Mouse (Mus musculus): ENCODE results near the gene Mmp19.
"Not testable (repeated sequence)": the region's sequence is repeated elsewhere in the genome, so short reads cannot be mapped to it uniquely, and the experiment has no call there.

Mmp19 gene

GRCm38 (mm10) chr10:128798676-128799075 is 8.0 kb downstream of the Mmp19 start:
- no peak for DNase-seq (ENCODE audit: extremely low read depth, low read depth, low spot score)

GRCm38 (mm10) chr10:128801981-128802495 is 11.3 kb downstream of the Mmp19 start:
- no peak for DNase-seq (ENCODE audit: extremely low read depth, low read depth, low spot score)

GRCm38 (mm10) chr10:128802956-128803355 is 12.2 kb downstream of the Mmp19 start:
- DNase-seq (ENCODE audit: extremely low read depth, low read depth, low spot score): no peak

GRCm38 (mm10) chr10:128803361-128803760 is 12.7 kb downstream of the Mmp19 start:
- no peak for DNase-seq (ENCODE audit: extremely low read depth, low read depth, low spot score)

- no peak for DNase-seq (ENCODE audit: extremely low read depth, low read depth, low spot score)
Observed at GRCm38 (mm10) chr10:128803771-128804270, 13.1 kb downstream of the Mmp19 start, which contains the start of gene Dnajc14. Gene Dnajc14 (plus strand): TSS chr10:128804062.

GRCm38 (mm10) chr10:128804271-128805091 is 13.8 kb downstream of the Mmp19 start, which contains the start of gene Tmem198b:
Gene Tmem198b (minus strand): TSS chr10:128804370.
- no peak for DNase-seq (ENCODE audit: extremely low read depth, low read depth, low spot score)

- DNase-seq (ENCODE audit: extremely low read depth, low read depth, low spot score): peak; percentile 59
Observed at GRCm38 (mm10) chr10:128805092-128806000, 14.6 kb downstream of the Mmp19 start.

GRCm38 (mm10) chr10:128806086-128806485 is 15.4 kb downstream of the Mmp19 start:
- DNase-seq (ENCODE audit: extremely low read depth, low read depth, low spot score): no peak

GRCm38 (mm10) chr10:128807018-128807417 is 16.3 kb downstream of the Mmp19 start:
- no peak for DNase-seq (ENCODE audit: extremely low read depth, low read depth, low spot score)

- no peak for DNase-seq (ENCODE audit: extremely low read depth, low read depth, low spot score)
Observed at GRCm38 (mm10) chr10:128817033-128817432, 26.3 kb downstream of the Mmp19 start, which contains the start of gene Sarnp. Gene Sarnp (plus strand): TSS chr10:128817333.

GRCm38 (mm10) chr10:128820217-128820616 is 29.5 kb downstream of the Mmp19 start:
- no peak for DNase-seq (ENCODE audit: extremely low read depth, low read depth, low spot score)

- DNase-seq (ENCODE audit: extremely low read depth, low read depth, low spot score): peak; percentile 90
Observed at GRCm38 (mm10) chr10:128821358-128822056, 30.8 kb downstream of the Mmp19 start, which contains the start of gene Ormdl2. Gene Ormdl2 (minus strand): TSS chr10:128821645.

- no peak for DNase-seq (ENCODE audit: extremely low read depth, low read depth, low spot score)
Observed at GRCm38 (mm10) chr10:128822135-128822534, 31.4 kb downstream of the Mmp19 start.

- DNase-seq (ENCODE audit: extremely low read depth, low read depth, low spot score): not testable (repeated sequence)
Observed at GRCm38 (mm10) chr10:128823087-128823486, 32.4 kb downstream of the Mmp19 start.

GRCm38 (mm10) chr10:128823821-128824220 is 33.1 kb downstream of the Mmp19 start:
- DNase-seq (ENCODE audit: extremely low read depth, low read depth, low spot score): no peak

- no peak for DNase-seq (ENCODE audit: extremely low read depth, low read depth, low spot score)
Observed at GRCm38 (mm10) chr10:128837400-128837799, 46.7 kb downstream of the Mmp19 start.

- no peak for DNase-seq (ENCODE audit: extremely low read depth, low read depth, low spot score)
Observed at GRCm38 (mm10) chr10:128839434-128839833, 48.7 kb downstream of the Mmp19 start.

GRCm38 (mm10) chr10:128840612-128841011 is 49.9 kb downstream of the Mmp19 start:
- DNase-seq (ENCODE audit: extremely low read depth, low read depth, low spot score): no peak

GRCm38 (mm10) chr10:128843260-128843659 is 52.5 kb downstream of the Mmp19 start:
- no peak for DNase-seq (ENCODE audit: extremely low read depth, low read depth, low spot score)

- DNase-seq (ENCODE audit: extremely low read depth, low read depth, low spot score): no peak
Observed at GRCm38 (mm10) chr10:128845516-128845915, 54.8 kb downstream of the Mmp19 start.

All from fat pad, adult 2 months (tissue).